Mouse (Mus musculus) limb, embryonic 13.5 days (tissue): ENCODE measurements around the gene Cdk12. TPM values are rescaled to one million over a fixed set of nuclear protein-coding genes. Genes with fewer than 3 reads are reported as not detected.

Source experiments
- ATAC-seq: fragments of 200-750 bp; cut with Nextera tagmentation; 2 replicates; pipeline ENCODE4 v1.8.0; 2017; ENCODE audit warnings: low read depth, moderate number of reproducible peaks, moderate TSS enrichment; ENCODE audit not compliant: low FRiP score
- H3K27ac ChIP-seq: fragments of 300-500 bp; sonication (generic); 2 replicates; pipeline ENCODE4 v1.5.1; 2015; ENCODE audit warnings: inconsistent platforms, mild to moderate bottlenecking, moderate library complexity
- H3K27me3 ChIP-seq: fragments of 300-500 bp; sonication (generic); 2 replicates; pipeline ENCODE4 v1.6.1; 2015; ENCODE audit warnings: mild to moderate bottlenecking, inconsistent platforms
- H3K36me3 ChIP-seq: fragments of 300-500 bp; sonication (generic); 2 replicates; pipeline ENCODE4 v1.6.1; 2015; ENCODE audit warnings: inconsistent platforms, mild to moderate bottlenecking, moderate library complexity
- H3K4me1 ChIP-seq: fragments of 300-500 bp; sonication (generic); 2 replicates; pipeline ENCODE4 v1.6.1; 2015; ENCODE audit warnings: inconsistent platforms
- H3K4me2 ChIP-seq: fragments of 300-500 bp; sonication (generic); replicated peaks from 2 replicates; pipeline ENCODE4 v1.6.1; 2015; ENCODE audit warnings: inconsistent platforms, mild to moderate bottlenecking, moderate library complexity
- H3K4me3 ChIP-seq: fragments of 300-500 bp; sonication (generic); 2 replicates; pipeline ENCODE4 v1.5.1; 2015; ENCODE audit warnings: moderate library complexity, mild to moderate bottlenecking, inconsistent platforms
- H3K9ac ChIP-seq: fragments of 300-500 bp; sonication (generic); 2 replicates; pipeline ENCODE4 v1.6.1; 2015; ENCODE audit warnings: mild to moderate bottlenecking, inconsistent platforms
- H3K9me3 ChIP-seq: fragments of 300-500 bp; sonication (generic); 2 replicates; pipeline ENCODE4 v1.6.1; 2016; ENCODE audit warnings: inconsistent platforms
- WGBS: fragments of 180-500 bp; shearing (Covaris S2); methylation state at CpG from one replicate; pipeline ENCODE4 v1.1.7; 2015; 5-methylcytosine and 5-hydroxymethylcytosine counted together
- microRNA-seq: library from miRNA; unstranded; fragments of <30 nt; microRNA quantifications from one replicate; pipeline ENCODE4, GENCODE M21; 2016
- polyA plus RNA-seq: library from polyadenylated mRNA; unstranded; fragments of >200 nt; fragmentation: Nextera tagmentation; extraction: Ambion mirVana; gene quantifications from 2 replicates; pipeline ENCODE4 v1.2.1, GENCODE M21; 2015

Gene Cdk12
- polyA plus RNA-seq, 1 experiment from 2014 or later: 13.1 TPM

DNA sequence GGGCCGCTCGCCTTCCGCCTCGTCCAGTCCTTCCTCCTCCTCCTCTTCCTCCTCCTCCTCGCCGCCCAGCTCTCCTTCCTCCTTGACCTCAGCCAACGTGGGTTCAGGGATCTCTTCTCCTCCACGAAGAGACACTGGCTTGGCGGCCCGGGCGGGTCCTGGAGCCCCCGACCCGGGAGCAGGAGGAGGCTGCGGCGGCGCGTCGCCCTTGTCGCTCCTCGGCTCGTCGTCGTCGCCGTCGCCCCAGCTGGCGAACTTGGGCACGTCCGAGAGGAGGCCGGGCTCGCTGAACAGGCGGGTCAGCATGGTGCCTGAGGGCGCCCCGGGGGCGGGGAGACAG is 125.1 kb downstream of the Cdk12 start:
- Histone ChIP-seq H3K36me3 (no peaks in the 10 kb centered on the region), H3K4me1 (peaks cover 22% of the 10 kb centered on the region), H3K4me2 (peak overlapping the region; percentile 50), H3K4me3 (peak overlapping the region; percentile 30), H3K9me3 (no peaks in the 10 kb centered on the region), H3K27ac (no peak overlapping the region), H3K9ac (no peak overlapping the region), H3K27me3 (peaks cover 100% of the 10 kb centered on the region)
- ATAC-seq: no peak
- under 1% methylated on average over 35 of the region's 35 CpGs for WGBS

Small RNA genes lying within 50 kb of the gene (microRNA-seq; reads per million reads assigned to microRNA genes)
- gene Gm27399 (not detected), gene Mir5119 (not detected)

Other genes with a start within 250 kb of the Cdk12 start
- gene Plxdc1, start 216.6 kb upstream of the Cdk12 start, polyA plus RNA-seq: 0.33 and 0.50 TPM in 2 replicates
- 7.0 and 8.8 TPM in 2 replicates for gene Arl5c, start 206.9 kb upstream of the Cdk12 start, polyA plus RNA-seq
- 20.0 and 20.7 TPM in 2 replicates for gene Cacnb1, start 180.0 kb upstream of the Cdk12 start, polyA plus RNA-seq
- 1,012 and 1,039 TPM in 2 replicates for gene Rpl19, start 176.3 kb upstream of the Cdk12 start, polyA plus RNA-seq
- 0.74 and 1.1 TPM in 2 replicates for gene Stac2, start 149.6 kb upstream of the Cdk12 start, polyA plus RNA-seq
- gene Fbxl20, start 52.7 kb upstream of the Cdk12 start, polyA plus RNA-seq: 28.0 and 28.4 TPM in 2 replicates
- 74.9 and 76.8 TPM in 2 replicates for gene Med1, start 9.8 kb upstream of the Cdk12 start, polyA plus RNA-seq
- not detected in 2 replicates for gene Neurod2, start 126.6 kb downstream of the Cdk12 start, polyA plus RNA-seq
- 1.5 and 1.9 TPM in 2 replicates for gene Ppp1r1b, start 145.3 kb downstream of the Cdk12 start, polyA plus RNA-seq
- 41.9 and 43.2 TPM in 2 replicates for gene Stard3, start 155.3 kb downstream of the Cdk12 start, polyA plus RNA-seq
- 11.3 and 12.9 TPM in 2 replicates for gene Tcap, start 180.8 kb downstream of the Cdk12 start, polyA plus RNA-seq
- 1.4 and 1.6 TPM in 2 replicates for gene Pnmt, start 183.4 kb downstream of the Cdk12 start, polyA plus RNA-seq
- gene Pgap3, start 197.4 kb downstream of the Cdk12 start, polyA plus RNA-seq: 10.4 and 12.4 TPM in 2 replicates
- gene Erbb2, start 209.4 kb downstream of the Cdk12 start, polyA plus RNA-seq: 47.3 and 53.0 TPM in 2 replicates
- gene Mien1, start 235.9 kb downstream of the Cdk12 start, polyA plus RNA-seq: 76.0 and 79.4 TPM in 2 replicates
- gene Grb7, start 243.3 kb downstream of the Cdk12 start, polyA plus RNA-seq: 5.2 and 6.7 TPM in 2 replicates